Mouse (Mus musculus) intestine, postnatal 0 days (tissue): ENCODE results near the gene Cds2. TPM values are rescaled to one million over a fixed set of nuclear protein-coding genes. Genes with fewer than 3 reads are reported as not detected.
"Not testable (repeated sequence)": the region's sequence is repeated elsewhere in the genome, so short reads cannot be mapped to it uniquely, and the experiment has no call there.

Experiments used
- ATAC-seq: fragments of 200-750 bp; cut with Nextera tagmentation; 2 replicates; pipeline ENCODE4 v1.8.0; 2017; ENCODE audit warnings: mild to moderate bottlenecking, moderate TSS enrichment, moderate library complexity
- H3K27ac ChIP-seq: fragments of 300-500 bp; sonication (generic); 2 replicates; pipeline ENCODE4 v1.5.1; 2014; ENCODE audit warnings: mild to moderate bottlenecking, low read depth, low read length, moderate library complexity
- H3K27me3 ChIP-seq: fragments of 300-500 bp; sonication (generic); replicated peaks from 2 replicates; pipeline ENCODE4 v1.6.1; 2014; ENCODE audit warnings: low read length, mixed read lengths; ENCODE audit not compliant: control insufficient read depth, insufficient read depth
- H3K36me3 ChIP-seq: fragments of 300-500 bp; sonication (generic); 2 replicates; pipeline ENCODE4 v1.6.1; 2014; ENCODE audit warnings: mild to moderate bottlenecking, moderate library complexity; ENCODE audit not compliant: control insufficient read depth, insufficient read depth
- H3K4me1 ChIP-seq: fragments of 300-500 bp; sonication (generic); replicated peaks from 2 replicates; pipeline ENCODE4 v1.6.1; 2014; ENCODE audit warnings: antibody characterized with exemption, low read length, mixed read lengths; ENCODE audit not compliant: control insufficient read depth, insufficient read depth
- H3K4me2 ChIP-seq: fragments of 300-500 bp; sonication (generic); replicated peaks from 2 replicates; pipeline ENCODE4 v1.6.1; 2014; ENCODE audit warnings: low read depth, mild to moderate bottlenecking, moderate library complexity
- H3K4me3 ChIP-seq: fragments of 300-500 bp; sonication (generic); 2 replicates; pipeline ENCODE4 v1.5.1; 2014; ENCODE audit warnings: low read depth, low read length
- H3K9ac ChIP-seq: fragments of 300-500 bp; sonication (generic); 2 replicates; pipeline ENCODE4 v1.6.1; 2014; ENCODE audit warnings: mild to moderate bottlenecking, low read depth, low read length
- H3K9me3 ChIP-seq: fragments of 300-500 bp; sonication (generic); 2 replicates; pipeline ENCODE4 v1.6.1; 2016; ENCODE audit warnings: mixed run types; ENCODE audit not compliant: control insufficient read depth
- CTCF ChIP-seq: sonication (generic); IDR thresholded peaks from 2 replicates; pipeline ENCODE4 v1.5.1; 2016; ENCODE audit warnings: low read depth, mild to moderate bottlenecking, control low read depth, antibody characterized with exemption, moderate library complexity
- WGBS: fragments of 180-500 bp; shearing (Covaris S2); extraction: QIAGEN DNeasy Blood & Tissue Kit; methylation state at CpG from one replicate; pipeline ENCODE4 v1.1.7; 2014; 5-methylcytosine and 5-hydroxymethylcytosine counted together
- polyA plus RNA-seq: library from polyadenylated mRNA; unstranded; fragments of >200 nt; fragmentation: Nextera tagmentation; extraction: Ambion mirVana; gene quantifications from 2 replicates; pipeline ENCODE4 v1.2.1, GENCODE M21; 2015

Cds2 gene
- polyA plus RNA-seq, 1 experiment from 2014 or later = 16.2 TPM

- Histone ChIP-seq H3K36me3 (no peaks in the 10 kb centered on the region), H3K9me3 (no peaks in the 10 kb centered on the region), H3K27ac (peak overlapping the region; percentile 30), H3K9ac (no peak overlapping the region), H3K27me3 (no peaks in the 10 kb centered on the region), H3K4me2 (0 out of 2 replicates have a peak overlapping the region, but pooled peaks have one; percentile 6), H3K4me3 (no peak overlapping the region), H3K4me1 (peaks cover 13% of the 10 kb centered on the region; the same call in 1 of the 2 replicates)
- TF ChIP-seq CTCF = no peak
- ATAC-seq = peak; percentile 70
- 38% methylated on average over 7 of the region's 7 CpGs for WGBS
Observed at GRCm38 (mm10) chr2:132235975-132236374, 27.0 kb upstream of the Cds2 start.

DNA sequence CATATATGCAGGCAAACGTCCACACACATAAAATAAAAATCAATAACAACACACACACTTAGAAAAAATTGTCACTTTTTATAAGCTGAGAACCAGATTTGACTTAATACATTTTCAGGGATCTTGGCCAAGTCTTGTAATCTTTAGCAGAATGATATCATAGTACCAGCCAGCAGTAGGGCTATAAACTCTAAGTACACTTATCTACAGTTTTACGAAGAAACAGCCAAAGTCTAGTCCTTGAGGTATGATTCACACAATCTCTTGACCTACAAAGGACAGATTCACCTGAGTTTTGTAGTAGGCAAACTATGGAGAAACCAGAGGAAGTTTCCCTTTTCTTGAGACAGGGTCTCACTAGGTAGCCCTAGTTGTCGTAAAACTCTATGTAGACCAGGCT lies 23.5 kb upstream of the Cds2 start:
- H3K27me3 ChIP-seq, H3K4me2 ChIP-seq, H3K27ac ChIP-seq, H3K4me3 ChIP-seq, H3K4me1 ChIP-seq, H3K9ac ChIP-seq, H3K9me3 ChIP-seq: not testable (repeated sequence)
- 51% methylated on average over 3 of the region's 3 CpGs for WGBS
- ATAC-seq = peak; percentile 60
- H3K36me3 ChIP-seq = peaks cover 13% of the 10 kb centered on the region; the same call in 1 of the 2 replicates

- peaks cover 16% of the 10 kb centered on the region; the same call in 1 of the 2 replicates for H3K36me3 ChIP-seq
- WGBS = 29% methylated on average over 6 of the region's 10 CpGs
- not testable (repeated sequence) for H3K27me3 ChIP-seq, ATAC-seq, H3K4me1 ChIP-seq, H3K27ac ChIP-seq, H3K9ac ChIP-seq, H3K9me3 ChIP-seq, H3K4me3 ChIP-seq, H3K4me2 ChIP-seq
- TF ChIP-seq CTCF = peak; percentile 75
Observed at GRCm38 (mm10) chr2:132240457-132240856, 22.5 kb upstream of the Cds2 start.

- Histone ChIP-seq H3K9ac (no peak overlapping the region), H3K27ac (no peak overlapping the region), H3K9me3 (no peaks in the 10 kb centered on the region), H3K4me1 (no peaks in the 10 kb centered on the region; the same call in 1 of the 2 replicates), H3K4me3 (no peak overlapping the region), H3K4me2 (no peak overlapping the region), H3K36me3 (peaks cover 16% of the 10 kb centered on the region; the same call in 1 of the 2 replicates), H3K27me3 (no peaks in the 10 kb centered on the region)
- TF ChIP-seq CTCF = no peak
- 93% methylated on average over 3 of the region's 3 CpGs for WGBS
- no peak for ATAC-seq
Observed at GRCm38 (mm10) chr2:132243370-132243769, 19.6 kb upstream of the Cds2 start.

DNA sequence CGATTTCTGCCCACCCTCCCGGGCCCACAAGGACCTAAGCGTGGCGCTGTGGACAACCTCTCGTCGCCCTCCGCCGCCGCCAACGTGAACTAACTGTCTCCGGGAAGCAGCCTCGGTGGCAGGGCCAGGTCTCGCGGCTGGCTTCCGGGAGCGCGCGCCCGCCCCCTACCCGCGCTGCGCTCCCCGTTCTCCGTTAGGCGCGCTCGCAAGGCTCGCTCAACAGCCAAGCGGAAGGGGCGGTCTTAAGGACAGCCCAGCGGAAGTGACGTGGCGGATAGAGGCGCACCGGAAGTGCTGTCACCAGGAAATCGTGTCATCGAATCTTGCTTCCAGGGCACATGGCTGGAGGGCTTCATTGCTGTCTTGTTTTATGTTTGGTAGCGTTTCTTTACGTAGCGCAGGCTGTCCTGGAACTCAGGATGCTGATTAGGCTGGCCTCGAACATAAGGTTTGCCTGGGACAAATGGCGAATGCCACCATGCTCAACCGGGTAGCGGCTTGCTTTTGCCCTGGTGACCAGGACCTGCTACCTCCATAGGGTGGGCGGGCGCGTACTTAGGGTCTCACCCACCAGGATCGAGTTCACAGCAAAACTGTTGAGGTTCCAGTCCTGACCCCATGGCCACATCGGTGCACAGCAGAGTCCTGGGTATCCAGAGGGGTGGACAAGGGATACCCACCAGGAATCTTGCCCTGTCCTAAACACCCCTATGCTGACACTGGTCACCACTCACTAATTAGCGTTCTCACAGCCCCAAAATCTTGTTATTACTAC lies 15.2 kb upstream of the Cds2 start, which contains the start of gene Tmem230:
Tmem230 (minus strand) TSS at position 269 of the 775 bp plus-strand sequence.
- Histone ChIP-seq H3K9ac (peak within 1 kb of the TSS; percentile 58), H3K27ac (peak within 1 kb of the TSS; percentile 77), H3K4me1 (peaks cover 4% of the 10 kb centered on the region; the same call in 1 of the 2 replicates), H3K36me3 (peaks cover 32% of the 10 kb centered on the region), H3K4me2 (peak within 1 kb of the TSS; percentile 71), H3K4me3 (peak within 1 kb of the TSS; percentile 64), H3K27me3 (no peaks in the 10 kb centered on the region), H3K9me3 (no peaks in the 10 kb centered on the region)
- peak; percentile 63 for TF ChIP-seq CTCF
- WGBS = 6% methylated on average over 50 of the region's 50 CpGs
- ATAC-seq = peak; percentile 94

GRCm38 (mm10) chr2:132251911-132252310 lies 11.0 kb upstream of the Cds2 start:
- WGBS = 5% methylated on average over 8 of the region's 8 CpGs
- Histone ChIP-seq H3K36me3 (peaks cover 17% of the 10 kb centered on the region), H3K9me3 (no peaks in the 10 kb centered on the region), H3K4me1 (peaks cover 4% of the 10 kb centered on the region; the same call in 1 of the 2 replicates), H3K27me3 (no peaks in the 10 kb centered on the region), H3K4me3 (peak overlapping the region; percentile 74), H3K27ac (no peak overlapping the region), H3K9ac (peak overlapping the region; percentile 58), H3K4me2 (peak overlapping the region; percentile 81)
- TF ChIP-seq CTCF = no peak
- no peak for ATAC-seq
